Mouse (Mus musculus) myocyte (in vitro differentiated cells): Measurements from ENCODE around the gene Itga4. TPM values are rescaled to one million over a fixed set of nuclear protein-coding genes. Genes with fewer than 3 reads are reported as not detected.

Source experiments
- H3K27me3 ChIP-seq: one replicate; pipeline ENCODE4 v1.6.1; 2011; ENCODE audit not compliant: control insufficient read depth, insufficient read depth, insufficient read length
- H3K36me3 ChIP-seq: one replicate; pipeline ENCODE4 v1.6.1; 2011; ENCODE audit not compliant: control insufficient read depth, insufficient read depth
- H3K4me2 ChIP-seq: one replicate; pipeline ENCODE4 v1.6.1; 2011; ENCODE audit warnings: low read depth, control low read depth
- H3K4me3 ChIP-seq: one replicate; pipeline ENCODE4 v1.5.1; 2011; ENCODE audit warnings: mild to moderate bottlenecking, control low read depth, moderate library complexity
- H3K79me2 ChIP-seq: one replicate; pipeline ENCODE4 v1.6.1; 2011; ENCODE audit not compliant: control insufficient read depth, insufficient read depth
- H3ac ChIP-seq: one replicate; pipeline ENCODE4 v1.6.1; 2011; ENCODE audit not compliant: control insufficient read depth, insufficient read length
- CEBPB ChIP-seq: IDR thresholded peaks from 2 replicates; pipeline ENCODE4 v1.6.1; 2011; ENCODE audit warnings: mild to moderate bottlenecking, moderate library complexity; ENCODE audit not compliant: poor library complexity, insufficient read depth, severe bottlenecking
- E2F4 ChIP-seq: IDR thresholded peaks from one replicate; pipeline ENCODE4 v1.6.1; 2011; ENCODE audit warnings: mild to moderate bottlenecking, control low read depth, moderate library complexity; ENCODE audit not compliant: insufficient read depth
- MAX ChIP-seq: IDR thresholded peaks from one replicate; pipeline ENCODE4 v1.6.1; 2011; ENCODE audit warnings: low read depth, mild to moderate bottlenecking, control low read depth
- MYOD1 ChIP-seq, 3 experiments: IDR thresholded peaks; one replicate each; pipeline ENCODE4 v1.6.1; 2011; ENCODE audit warnings: control low read depth in 2 of 3, low read depth in 2 of 3, mild to moderate bottlenecking in 2 of 3, moderate library complexity in 1 of 3; ENCODE audit not compliant: insufficient read length in 2 of 3, control insufficient read depth in 1 of 3
- MYOG ChIP-seq, 3 experiments: IDR thresholded peaks; one replicate each; pipeline ENCODE4 v1.6.1; 2011; ENCODE audit warnings: control low read depth in 2 of 3, low read depth in 2 of 3, mild to moderate bottlenecking in 2 of 3; ENCODE audit not compliant: insufficient read length in 2 of 3, control insufficient read depth in 1 of 3, insufficient read depth in 1 of 3
- POLR2A ChIP-seq: IDR thresholded peaks from one replicate; pipeline ENCODE4 v1.6.1; 2011; ENCODE audit warnings: low read depth, mild to moderate bottlenecking, control low read depth, moderate library complexity; ENCODE audit not compliant: insufficient read length
- POLR2AphosphoS2 ChIP-seq: IDR thresholded peaks from one replicate; pipeline ENCODE4 v1.6.1; 2011; ENCODE audit warnings: low read depth, control low read depth; ENCODE audit not compliant: insufficient read length
- REST ChIP-seq: IDR thresholded peaks from one replicate; pipeline ENCODE4 v1.6.1; 2011; ENCODE audit warnings: mild to moderate bottlenecking, control low read depth, moderate library complexity; ENCODE audit not compliant: insufficient read depth, insufficient read length
- SRF ChIP-seq: IDR thresholded peaks from one replicate; pipeline ENCODE4 v1.6.1; 2011; ENCODE audit warnings: low read depth; ENCODE audit not compliant: control insufficient read depth, insufficient read length
- TCF12 ChIP-seq: IDR thresholded peaks from one replicate; pipeline ENCODE4 v1.6.1; 2011; ENCODE audit warnings: mild to moderate bottlenecking, control low read depth; ENCODE audit not compliant: poor library complexity, insufficient read depth, severe bottlenecking
- TCF3 ChIP-seq: IDR thresholded peaks from one replicate; pipeline ENCODE4 v1.6.1; 2011; ENCODE audit warnings: low read depth, control low read depth; ENCODE audit not compliant: insufficient read length
- USF1 ChIP-seq: IDR thresholded peaks from one replicate; pipeline ENCODE4 v1.6.1; 2011; ENCODE audit warnings: low read depth, mild to moderate bottlenecking, control low read depth, moderate library complexity
- polyA plus RNA-seq: library from polyadenylated mRNA; unstranded; fragments of >200 nt; fragmentation: generic; extraction: Trizol; gene quantifications from one replicate; pipeline ENCODE4 v1.2.1, GENCODE M21; 2012; ENCODE audit warnings: missing spikeins

The Itga4 gene
- polyA plus RNA-seq, 1 experiment, result 2.5 TPM

DNA sequence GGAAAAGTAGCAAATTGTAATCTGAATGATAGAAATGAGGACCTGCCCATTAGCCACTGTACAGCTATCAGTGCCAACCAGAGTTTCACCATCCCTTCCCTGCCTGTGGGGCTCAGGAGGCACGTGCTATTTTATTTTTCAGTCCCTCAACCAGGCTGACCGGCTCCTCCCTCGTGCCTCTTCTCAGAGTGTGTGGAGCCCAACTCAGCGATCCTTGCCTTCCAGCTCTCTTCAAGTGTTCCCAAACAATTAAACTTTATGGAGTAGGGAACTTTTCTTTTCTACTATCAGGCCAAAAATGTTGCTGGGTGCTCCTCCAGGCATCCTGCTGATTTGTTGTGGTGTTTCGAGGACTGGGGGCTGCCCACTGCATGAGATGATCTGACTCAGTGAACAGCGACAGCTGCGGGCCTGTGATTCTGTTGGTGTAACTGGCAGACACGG lies 1.4 kb upstream of the Itga4 start:
- H3K79me2 ChIP-seq, result no peaks in the 10 kb centered on the region
- TF ChIP-seq USF1 (no peak), MYOD1 (IDR thresholded peaks at IDR 0.05; ENCODE audit: control insufficient read depth in 1 of 3, insufficient read length in 2 of 3, low read depth in 2 of 3) (peak in 2 of 3 experiments; percentile 79 to 81), MYOG (IDR thresholded peaks at IDR 0.05; ENCODE audit: control insufficient read depth in 1 of 3, insufficient read depth in 1 of 3, insufficient read length in 2 of 3, low read depth in 2 of 3) (peak in 2 of 3 experiments; percentile 55 to 80)
- no peaks in the 10 kb centered on the region for H3K27me3 ChIP-seq

DNA sequence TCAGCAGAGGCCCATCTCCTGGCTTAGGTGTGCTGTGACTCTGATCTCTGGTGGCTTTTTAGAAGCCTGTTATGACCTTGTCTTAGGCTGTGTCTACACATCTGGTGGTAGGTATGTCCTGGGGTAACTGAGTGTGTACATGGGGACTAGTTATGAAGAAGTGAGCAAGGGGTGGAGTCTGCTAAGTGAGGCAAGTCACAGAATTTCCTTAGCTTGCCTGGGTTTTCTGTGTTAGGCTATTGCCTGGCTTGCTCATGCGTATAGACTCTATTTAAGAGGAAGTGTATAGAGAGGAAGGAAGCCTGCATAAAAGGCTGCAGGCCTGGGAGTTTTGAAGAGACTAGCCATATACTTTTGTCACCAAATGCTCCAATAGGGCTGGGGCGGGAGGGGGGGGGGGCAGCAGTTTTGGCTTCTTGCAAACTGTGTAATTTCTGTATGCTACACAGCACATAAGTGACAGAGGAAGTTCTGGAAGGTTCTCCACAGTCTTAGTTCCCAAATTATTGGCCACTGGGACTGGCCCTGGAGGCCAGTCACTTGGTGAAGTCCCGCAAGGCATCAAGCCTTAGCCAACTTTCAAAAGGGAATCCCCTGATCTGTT lies 536 bp upstream of the Itga4 start:
- H3ac ChIP-seq, result no peak overlapping the region
- no peaks in the 10 kb centered on the region for H3K27me3 ChIP-seq
- no peaks in the 10 kb centered on the region for H3K36me3 ChIP-seq
- peak overlapping the region; percentile 37 for H3K4me3 ChIP-seq
- no peak for TF ChIP-seq TCF3
- TF ChIP-seq TCF12, result no peak
- no peak for TF ChIP-seq MYOG (IDR thresholded peaks at IDR 0.05; ENCODE audit: control insufficient read depth in 1 of 3, insufficient read depth in 1 of 3, insufficient read length in 2 of 3, low read depth in 2 of 3)
- TF ChIP-seq REST, result no peak
- no peak for TF ChIP-seq MYOD1 (IDR thresholded peaks at IDR 0.05; ENCODE audit: control insufficient read depth in 1 of 3, insufficient read length in 2 of 3, low read depth in 2 of 3)
- TF ChIP-seq POLR2AphosphoS2, result no peak
- no peak for TF ChIP-seq POLR2A
- TF ChIP-seq MAX, result no peak
- TF ChIP-seq USF1, result no peak
- no peak for TF ChIP-seq E2F4
- no peak for TF ChIP-seq SRF
- no peak for TF ChIP-seq CEBPB
- no peaks in the 10 kb centered on the region for H3K79me2 ChIP-seq
- H3K4me2 ChIP-seq, result peak overlapping the region; percentile 76

More for the DNA sequence above, 1.4 kb upstream of the Itga4 start:
- Histone ChIP-seq H3K36me3 (no peaks in the 10 kb centered on the region), H3K4me2 (peak overlapping the region; percentile 76), H3ac (no peak overlapping the region), H3K4me3 (no peak overlapping the region)

DNA sequence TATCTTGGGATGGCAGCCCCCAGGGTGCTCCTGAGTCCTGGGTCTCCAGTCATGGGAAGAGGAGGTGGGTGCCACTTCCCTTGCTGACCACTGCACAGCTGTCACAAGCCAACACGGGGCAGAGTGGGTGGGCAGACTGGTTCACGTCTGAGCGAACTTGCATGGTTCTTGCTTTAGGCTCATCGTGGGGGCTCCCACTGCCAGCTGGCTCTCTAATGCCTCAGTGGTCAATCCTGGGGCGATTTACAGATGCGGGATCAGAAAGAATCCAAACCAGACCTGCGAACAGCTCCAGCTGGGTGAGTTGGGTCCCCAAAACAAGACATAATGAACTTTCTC lies 744 bp downstream of the Itga4 start:
- Histone ChIP-seq H3K4me3 (peak overlapping the region; percentile 37), H3K4me2 (peak overlapping the region; percentile 76)
- TF ChIP-seq MYOD1 (IDR thresholded peaks at IDR 0.05; ENCODE audit: control insufficient read depth in 1 of 3, insufficient read length in 2 of 3, low read depth in 2 of 3) (peak in 2 of 3 experiments; percentile 81 to 84), E2F4 (no peak), CEBPB (no peak), POLR2AphosphoS2 (no peak), TCF3 (no peak), SRF (no peak), MYOG (IDR thresholded peaks at IDR 0.05; ENCODE audit: control insufficient read depth in 1 of 3, insufficient read depth in 1 of 3, insufficient read length in 2 of 3, low read depth in 2 of 3) (peak in 2 of 3 experiments; percentile 41 to 79), TCF12 (no peak), POLR2A (no peak), USF1 (no peak), REST (no peak), MAX (no peak)

DNA sequence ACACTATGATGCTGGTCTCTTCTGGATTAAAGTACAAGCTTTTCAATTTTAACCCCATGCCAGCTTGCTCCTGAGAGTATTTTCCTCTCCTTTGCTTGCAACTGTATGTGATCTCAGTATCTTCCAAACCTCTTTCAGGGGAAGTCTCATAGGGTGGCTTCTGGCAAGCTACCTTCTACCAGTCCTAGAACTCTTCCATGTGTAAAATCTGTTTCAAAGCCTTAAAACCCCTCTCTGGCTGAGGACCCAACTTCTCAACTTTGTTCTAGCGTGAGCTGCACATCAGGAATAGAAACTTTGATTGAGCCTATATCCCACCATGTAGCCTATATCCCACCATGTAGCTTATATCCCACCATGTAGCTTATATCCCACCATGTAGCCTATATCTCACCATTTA lies 1.1 kb downstream of the Itga4 start:
- TF ChIP-seq MYOD1 (IDR thresholded peaks at IDR 0.05; ENCODE audit: control insufficient read depth in 1 of 3, insufficient read length in 2 of 3, low read depth in 2 of 3) (no peak), SRF (no peak), REST (no peak), POLR2AphosphoS2 (no peak), E2F4 (no peak), POLR2A (no peak), USF1 (no peak), TCF12 (no peak), TCF3 (no peak), MYOG (IDR thresholded peaks at IDR 0.05; ENCODE audit: control insufficient read depth in 1 of 3, insufficient read depth in 1 of 3, insufficient read length in 2 of 3, low read depth in 2 of 3) (no peak)
- Histone ChIP-seq H3ac (peak overlapping the region; percentile 21), H3K4me3 (peak overlapping the region; percentile 37)

More for the DNA sequence above, 744 bp downstream of the Itga4 start:
- Histone ChIP-seq H3K27me3 (no peaks in the 10 kb centered on the region), H3K79me2 (no peaks in the 10 kb centered on the region), H3ac (peak overlapping the region; percentile 21), H3K36me3 (no peaks in the 10 kb centered on the region)

DNA sequence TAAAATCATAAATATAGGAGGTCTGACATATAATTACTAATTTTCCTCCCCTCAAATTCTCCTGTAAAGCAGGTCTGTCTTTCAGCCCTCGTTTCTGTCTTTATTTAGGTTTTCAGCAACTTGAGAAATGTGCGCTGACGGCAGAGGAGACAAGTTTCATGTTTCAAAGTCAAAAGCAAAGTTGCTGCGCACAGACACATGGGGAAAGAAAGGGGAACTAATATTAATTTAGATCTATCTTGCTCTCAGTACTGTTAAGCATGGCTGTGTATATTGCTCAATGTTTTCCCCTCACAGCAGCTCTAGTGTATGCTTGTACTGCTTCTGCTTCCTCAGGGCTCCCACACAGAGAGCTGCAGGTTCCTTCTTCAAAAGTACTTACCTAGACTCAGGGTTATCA lies 1.7 kb downstream of the Itga4 start:
- Histone ChIP-seq H3K27me3 (no peaks in the 10 kb centered on the region), H3K4me3 (peak overlapping the region; percentile 37), H3ac (no peak overlapping the region), H3K36me3 (no peaks in the 10 kb centered on the region), H3K4me2 (peak overlapping the region; percentile 76), H3K79me2 (no peaks in the 10 kb centered on the region)
- TF ChIP-seq REST (no peak), TCF3 (no peak), MYOG (IDR thresholded peaks at IDR 0.05; ENCODE audit: control insufficient read depth in 1 of 3, insufficient read depth in 1 of 3, insufficient read length in 2 of 3, low read depth in 2 of 3) (no peak), MAX (no peak), SRF (no peak), E2F4 (no peak), POLR2AphosphoS2 (no peak), USF1 (no peak), POLR2A (no peak), CEBPB (no peak), MYOD1 (IDR thresholded peaks at IDR 0.05; ENCODE audit: control insufficient read depth in 1 of 3, insufficient read length in 2 of 3, low read depth in 2 of 3) (no peak)

More for the DNA sequence above, 1.1 kb downstream of the Itga4 start:
- Histone ChIP-seq H3K79me2 (no peaks in the 10 kb centered on the region), H3K36me3 (no peaks in the 10 kb centered on the region), H3K4me2 (peak overlapping the region; percentile 76), H3K27me3 (no peaks in the 10 kb centered on the region)
